Mouse (Mus musculus) midbrain, embryonic 16.5 days (tissue): Measurements from ENCODE around the gene Tbc1d2b. TPM values are rescaled to one million over a fixed set of nuclear protein-coding genes. Genes with fewer than 3 reads are reported as not detected.

Source experiments
- ATAC-seq: fragments of 200-750 bp; cut with Nextera tagmentation; 2 replicates; pipeline ENCODE4 v1.8.0; 2017; ENCODE audit warnings: moderate TSS enrichment
- H3K27ac ChIP-seq: fragments of 300-500 bp; sonication (generic); 2 replicates; pipeline ENCODE4 v1.5.1; 2014; ENCODE audit warnings: mild to moderate bottlenecking, low read length, mixed read lengths
- H3K27me3 ChIP-seq: fragments of 300-500 bp; sonication (generic); 2 replicates; pipeline ENCODE4 v1.6.1; 2014; ENCODE audit warnings: low read depth, low read length, mixed read lengths; ENCODE audit not compliant: control insufficient read depth, insufficient read depth
- H3K36me3 ChIP-seq: fragments of 300-500 bp; sonication (generic); 2 replicates; pipeline ENCODE4 v1.6.1; 2014; ENCODE audit warnings: mild to moderate bottlenecking, low read length, moderate library complexity, mixed read lengths; ENCODE audit not compliant: control insufficient read depth, insufficient read depth
- H3K4me1 ChIP-seq: fragments of 300-500 bp; sonication (generic); 2 replicates; pipeline ENCODE4 v1.6.1; 2014; ENCODE audit warnings: mild to moderate bottlenecking, low read length, mixed read lengths; ENCODE audit not compliant: control insufficient read depth, insufficient read depth
- H3K4me2 ChIP-seq: fragments of 300-500 bp; sonication (generic); 2 replicates; pipeline ENCODE4 v1.6.1; 2014; ENCODE audit warnings: mild to moderate bottlenecking, low read length, mixed read lengths
- H3K4me3 ChIP-seq: fragments of 300-500 bp; sonication (generic); 2 replicates; pipeline ENCODE4 v1.5.1; 2014; ENCODE audit warnings: low read depth, mild to moderate bottlenecking, low read length, moderate library complexity, mixed read lengths
- H3K9ac ChIP-seq: fragments of 300-500 bp; sonication (generic); 2 replicates; pipeline ENCODE4 v1.6.1; 2014; ENCODE audit warnings: low read depth, low read length, mixed read lengths
- H3K9me3 ChIP-seq: fragments of 300-500 bp; sonication (generic); replicated peaks from 2 replicates; pipeline ENCODE4 v1.6.1; 2014; ENCODE audit warnings: mild to moderate bottlenecking, low read length, mixed read lengths; ENCODE audit not compliant: control insufficient read depth, poor library complexity, severe bottlenecking
- WGBS: fragments of 180-500 bp; shearing (Covaris S2); extraction: QIAGEN DNeasy Blood & Tissue Kit; methylation state at CpG from one replicate; pipeline ENCODE4 v1.1.7; 2014; 5-methylcytosine and 5-hydroxymethylcytosine counted together
- polyA plus RNA-seq: library from polyadenylated mRNA; unstranded; fragments of >200 nt; fragmentation: Nextera tagmentation; extraction: Ambion mirVana; gene quantifications from 2 replicates; pipeline ENCODE4 v1.2.1, GENCODE M21; 2015

The Tbc1d2b gene
- 6.3 and 7.3 TPM in 2 replicates for polyA plus RNA-seq

- Histone ChIP-seq H3K9ac (peak within 1 kb of the TSS; percentile 79), H3K27me3 (no peaks in the 10 kb centered on the region), H3K27ac (peak within 1 kb of the TSS; percentile 38; the same call in 1 of the 2 replicates), H3K9me3 (no peaks in the 10 kb centered on the region), H3K4me3 (peak within 1 kb of the TSS; percentile 84), H3K4me2 (peak within 1 kb of the TSS; percentile 82), H3K36me3 (no peaks in the 10 kb centered on the region), H3K4me1 (peaks cover 17% of the 10 kb centered on the region)
- peak; percentile 95 for ATAC-seq
- WGBS = under 1% methylated on average over 69 of the region's 74 CpGs
Observed at GRCm38 (mm10) chr9:90270193-90270943, at the start of gene Tbc1d2b. Tbc1d2b (minus strand) TSS chr9:90270804.

DNA sequence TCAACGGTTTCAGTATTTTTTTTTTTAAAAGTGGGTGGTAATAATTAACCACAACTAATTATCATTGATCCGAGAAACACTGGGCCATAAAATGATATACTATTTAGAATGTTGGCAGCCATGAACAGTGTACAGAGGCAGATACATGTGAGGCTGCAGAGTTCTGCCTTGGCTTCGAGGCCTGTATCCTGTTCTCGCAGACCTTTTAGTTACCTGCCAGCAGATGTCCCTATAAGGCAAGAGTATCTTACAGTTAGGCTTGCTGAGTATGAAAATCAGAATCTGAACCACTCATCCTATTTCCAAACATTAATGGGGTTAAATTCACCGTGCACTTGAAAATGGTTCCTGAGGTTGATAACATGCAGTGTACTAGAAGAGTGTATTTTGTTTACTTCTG is 45.7 kb upstream of the Tbc1d2b start:
- ATAC-seq = peak; percentile 76; the same call in 1 of the 2 replicates
- Histone ChIP-seq H3K4me2 (no peak overlapping the region), H3K27me3 (no peaks in the 10 kb centered on the region), H3K36me3 (no peaks in the 10 kb centered on the region), H3K4me3 (no peak overlapping the region), H3K4me1 (no peaks in the 10 kb centered on the region), H3K9ac (no peak overlapping the region), H3K9me3 (no peaks in the 10 kb centered on the region), H3K27ac (no peak overlapping the region)
- 62% methylated on average over 5 of the region's 5 CpGs for WGBS

- ATAC-seq = no peak
- Histone ChIP-seq H3K27ac (no peak overlapping the region), H3K27me3 (no peaks in the 10 kb centered on the region), H3K4me2 (no peak overlapping the region), H3K9ac (no peak overlapping the region), H3K4me1 (no peaks in the 10 kb centered on the region), H3K9me3 (no peaks in the 10 kb centered on the region), H3K36me3 (no peaks in the 10 kb centered on the region), H3K4me3 (no peak overlapping the region)
- 92% methylated on average over 11 of the region's 11 CpGs for WGBS
Observed at GRCm38 (mm10) chr9:90315662-90316061, 45.1 kb upstream of the Tbc1d2b start.

DNA sequence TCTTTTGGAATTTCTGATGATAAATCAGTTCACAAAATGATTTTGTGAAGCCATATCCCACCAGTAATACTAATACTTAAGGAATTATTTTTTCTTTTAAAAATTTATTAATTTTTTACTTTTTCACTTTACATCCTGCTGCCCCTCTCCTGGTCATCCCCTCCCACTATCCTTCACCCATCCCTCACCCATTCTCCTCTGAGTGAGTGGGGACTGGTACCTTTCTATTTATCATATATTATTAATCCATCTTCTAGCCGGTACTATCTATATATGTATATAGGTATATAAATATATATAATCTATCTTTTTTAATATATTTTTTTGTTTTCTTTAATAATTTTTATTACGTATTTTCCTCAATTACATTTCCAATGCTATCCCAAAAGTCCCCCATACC is 33.6 kb upstream of the Tbc1d2b start:
- Histone ChIP-seq H3K9ac (no peak overlapping the region), H3K36me3 (no peaks in the 10 kb centered on the region), H3K4me1 (no peaks in the 10 kb centered on the region), H3K27ac (no peak overlapping the region), H3K4me2 (no peak overlapping the region), H3K27me3 (no peaks in the 10 kb centered on the region), H3K9me3 (no peaks in the 10 kb centered on the region), H3K4me3 (no peak overlapping the region)
- ATAC-seq = no peak
- WGBS = 98% methylated on average over 2 of the region's 2 CpGs

DNA sequence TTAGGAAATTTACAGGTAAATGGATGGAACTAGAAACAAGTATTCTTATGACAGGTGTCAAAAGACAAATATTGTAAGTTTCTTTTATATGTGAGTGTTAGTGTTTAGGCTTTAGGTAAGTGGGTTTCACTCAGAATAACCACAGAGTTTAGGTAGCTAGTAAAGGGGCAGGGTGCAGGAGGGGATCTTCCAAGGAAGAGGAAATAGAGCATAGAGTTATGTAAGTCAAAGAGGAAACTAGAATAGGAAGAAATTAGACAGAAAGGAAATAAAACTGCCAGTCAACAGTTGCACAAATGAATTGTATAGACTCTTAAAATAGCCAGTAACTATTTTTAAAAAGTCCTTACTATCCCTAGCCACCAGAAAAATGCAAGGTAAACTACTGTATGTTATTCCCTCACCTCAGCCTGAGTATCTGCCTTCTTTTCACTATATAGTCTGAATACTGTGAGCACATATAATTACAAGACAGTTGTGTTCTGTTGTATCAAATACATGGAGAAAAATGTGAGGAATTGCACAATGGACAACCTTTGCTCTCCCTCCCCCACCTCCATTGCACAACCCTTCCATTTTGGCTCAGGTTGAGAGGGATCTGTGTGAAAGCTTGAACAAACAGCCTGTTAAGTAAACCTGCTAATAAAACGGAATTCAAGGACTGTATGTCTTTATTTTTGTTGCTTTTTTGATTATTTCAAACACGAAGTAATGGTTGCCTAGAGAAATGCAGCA is 32.7 kb upstream of the Tbc1d2b start:
- WGBS = 74% methylated on average over 2 of the region's 2 CpGs
- no peak overlapping the region for H3K4me2 ChIP-seq
- H3K9me3 ChIP-seq = no peaks in the 10 kb centered on the region
- H3K4me1 ChIP-seq = no peaks in the 10 kb centered on the region
- no peak overlapping the region for H3K9ac ChIP-seq
- no peak overlapping the region for H3K4me3 ChIP-seq
- no peak overlapping the region for H3K27ac ChIP-seq
- H3K27me3 ChIP-seq = no peaks in the 10 kb centered on the region
- H3K36me3 ChIP-seq = no peaks in the 10 kb centered on the region
- ATAC-seq = no peak

- 75% methylated on average over 4 of the region's 4 CpGs for WGBS
- no peaks in the 10 kb centered on the region for H3K4me1 ChIP-seq
Observed at GRCm38 (mm10) chr9:90302670-90303069, 32.1 kb upstream of the Tbc1d2b start.

GRCm38 (mm10) chr9:90301081-90301688 is 30.6 kb upstream of the Tbc1d2b start:
- Histone ChIP-seq H3K27ac (no peak overlapping the region), H3K36me3 (no peaks in the 10 kb centered on the region), H3K9ac (no peak overlapping the region), H3K4me2 (no peak overlapping the region), H3K9me3 (no peaks in the 10 kb centered on the region), H3K4me3 (no peak overlapping the region), H3K4me1 (no peaks in the 10 kb centered on the region), H3K27me3 (no peaks in the 10 kb centered on the region)
- ATAC-seq = no peak
- WGBS = 88% methylated on average over 4 of the region's 4 CpGs

More at GRCm38 (mm10) chr9:90302670-90303069, 32.1 kb upstream of the Tbc1d2b start:
- Histone ChIP-seq H3K27me3 (no peaks in the 10 kb centered on the region), H3K36me3 (no peaks in the 10 kb centered on the region), H3K27ac (no peak overlapping the region), H3K4me3 (no peak overlapping the region), H3K4me2 (no peak overlapping the region), H3K9me3 (no peaks in the 10 kb centered on the region), H3K9ac (no peak overlapping the region)
- no peak for ATAC-seq

GRCm38 (mm10) chr9:90297637-90298036 is 27.0 kb upstream of the Tbc1d2b start:
- no peak for ATAC-seq
- Histone ChIP-seq H3K36me3 (no peaks in the 10 kb centered on the region), H3K4me3 (no peak overlapping the region), H3K9me3 (no peaks in the 10 kb centered on the region), H3K27ac (no peak overlapping the region), H3K9ac (no peak overlapping the region), H3K27me3 (no peaks in the 10 kb centered on the region), H3K4me2 (no peak overlapping the region), H3K4me1 (no peaks in the 10 kb centered on the region)
- WGBS = 73% methylated on average over 1 of the region's 1 CpGs
